Mouse (Mus musculus): ENCODE results near the gene Ubl4b. TPM values are rescaled to one million over a fixed set of nuclear protein-coding genes. Genes with fewer than 3 reads are reported as not detected.

Ubl4b gene
- not detected in 2 replicates for polyA plus RNA-seq (2015; fragmentation: Nextera tagmentation; extraction: Ambion mirVana)

DNA sequence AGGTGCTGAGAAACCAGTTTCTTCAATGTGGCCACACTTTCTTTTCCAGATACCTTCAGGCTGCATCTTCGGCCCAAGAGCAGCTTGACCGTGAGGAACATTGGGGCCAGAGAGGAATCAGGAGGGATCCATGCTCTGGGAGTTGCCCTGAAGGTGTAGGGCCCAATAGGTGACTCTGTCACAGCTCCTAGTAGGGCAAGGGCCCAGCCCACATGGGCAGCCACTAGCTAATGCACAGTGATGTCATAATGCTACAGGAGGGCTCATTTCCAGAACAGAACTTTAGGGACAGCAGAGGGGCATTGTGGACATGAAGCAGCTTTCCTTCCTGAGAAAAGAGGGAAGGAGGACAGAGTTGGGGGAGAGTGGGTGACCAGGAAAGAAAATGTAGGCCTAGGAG lies at the start of gene Ubl4b:
Ubl4b (minus strand) TSS at position 232 of the 400 bp plus-strand sequence.
- Histone ChIP-seq H3K36me3 (no peaks in the 10 kb centered on the region), H3K27me3 (peaks cover 99% of the 10 kb centered on the region), H3K4me1 (peaks cover 4% of the 10 kb centered on the region; the same call in 1 of the 2 replicates), H3K9me3 (replicated peaks) (no peaks in the 10 kb centered on the region), H3K4me3 (replicated peaks) (no peak within 1 kb of the TSS), H3K9ac (no peak within 1 kb of the TSS), H3K27ac (no peak within 1 kb of the TSS), H3K4me2 (no peak within 1 kb of the TSS)
- no peak for ATAC-seq (replicated peaks; ENCODE audit: low FRiP score)
- WGBS = 86% methylated on average over 2 of the region's 2 CpGs

DNA sequence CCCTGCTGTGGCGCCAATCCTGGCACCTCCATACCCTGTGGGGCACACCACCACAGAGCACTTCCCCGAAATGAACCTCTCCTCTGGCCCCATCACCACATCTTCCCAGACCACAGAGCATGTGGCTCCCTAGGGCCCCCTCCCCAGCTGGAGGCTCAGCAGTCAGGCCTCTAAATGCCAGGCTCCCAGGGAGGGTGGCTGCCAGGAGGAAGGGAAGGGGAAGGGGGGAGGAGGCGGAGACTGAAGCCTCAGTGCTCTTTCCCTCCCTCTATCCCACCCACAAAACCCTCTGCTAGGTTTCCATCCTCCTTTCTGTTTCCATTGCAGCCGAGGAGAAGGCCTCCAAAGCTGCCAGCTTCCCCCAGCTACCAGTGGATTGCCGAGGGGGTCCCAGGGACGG lies 45.3 kb upstream of the Ubl4b start:
- no peaks in the 10 kb centered on the region for H3K36me3 ChIP-seq
- H3K4me2 ChIP-seq = no peak overlapping the region
- peaks cover 91% of the 10 kb centered on the region for H3K27me3 ChIP-seq
- no peak overlapping the region for H3K27ac ChIP-seq
- no peak overlapping the region for H3K4me3 ChIP-seq (replicated peaks)
- no peaks in the 10 kb centered on the region for H3K9me3 ChIP-seq (replicated peaks)
- no peak for ATAC-seq (replicated peaks; ENCODE audit: low FRiP score)
- 44% methylated on average over 6 of the region's 6 CpGs for WGBS
- no peak overlapping the region for H3K9ac ChIP-seq
- peaks cover 15% of the 10 kb centered on the region for H3K4me1 ChIP-seq

DNA sequence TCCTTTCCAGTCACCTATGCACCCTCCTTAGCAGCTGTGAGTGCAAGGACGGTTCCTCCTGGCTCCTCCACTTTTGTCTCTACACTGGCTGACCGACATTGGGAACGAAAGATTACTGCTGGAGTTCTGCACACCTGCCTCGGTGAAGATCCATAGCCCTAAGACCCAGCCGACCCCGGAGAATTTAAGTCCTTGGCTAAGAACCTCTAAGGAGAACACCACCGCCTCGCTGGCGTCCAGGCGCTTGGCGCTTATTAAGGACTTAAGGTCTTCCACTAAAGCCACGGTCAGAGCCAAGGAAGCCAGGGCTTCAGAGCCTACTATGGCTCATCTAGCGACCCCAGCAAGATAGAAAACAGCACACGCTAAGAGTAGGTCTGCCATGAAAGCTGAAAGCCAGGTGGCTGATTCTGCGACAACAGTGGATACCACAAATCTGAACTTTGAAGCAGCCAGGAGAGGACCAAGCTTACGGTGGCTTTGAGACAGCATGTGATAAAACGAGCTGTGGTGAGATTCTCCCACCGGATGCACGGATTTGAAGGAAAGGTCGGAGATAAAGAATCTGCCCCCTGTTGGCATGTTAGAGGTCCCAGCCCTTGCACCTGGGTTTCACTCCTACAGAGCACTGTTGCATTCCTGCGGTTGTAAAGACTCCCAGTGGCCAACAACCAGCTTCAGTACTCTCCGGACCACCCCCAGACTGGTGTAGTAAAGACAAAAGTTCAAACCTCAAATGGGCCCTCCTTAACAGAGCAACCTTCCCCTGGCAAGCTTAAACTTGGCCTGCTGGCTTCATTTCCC lies 42.9 kb upstream of the Ubl4b start:
- H3K27ac ChIP-seq = no peak overlapping the region
- H3K4me1 ChIP-seq = peaks cover 22% of the 10 kb centered on the region
- H3K9ac ChIP-seq = no peak overlapping the region
- H3K36me3 ChIP-seq = no peaks in the 10 kb centered on the region
- peaks cover 97% of the 10 kb centered on the region for H3K27me3 ChIP-seq
- H3K4me3 ChIP-seq (replicated peaks) = no peak overlapping the region
- ATAC-seq (replicated peaks; ENCODE audit: low FRiP score) = no peak
- H3K9me3 ChIP-seq (replicated peaks) = no peaks in the 10 kb centered on the region
- 6% methylated on average over 22 of the region's 22 CpGs for WGBS
- no peak overlapping the region for H3K4me2 ChIP-seq

DNA sequence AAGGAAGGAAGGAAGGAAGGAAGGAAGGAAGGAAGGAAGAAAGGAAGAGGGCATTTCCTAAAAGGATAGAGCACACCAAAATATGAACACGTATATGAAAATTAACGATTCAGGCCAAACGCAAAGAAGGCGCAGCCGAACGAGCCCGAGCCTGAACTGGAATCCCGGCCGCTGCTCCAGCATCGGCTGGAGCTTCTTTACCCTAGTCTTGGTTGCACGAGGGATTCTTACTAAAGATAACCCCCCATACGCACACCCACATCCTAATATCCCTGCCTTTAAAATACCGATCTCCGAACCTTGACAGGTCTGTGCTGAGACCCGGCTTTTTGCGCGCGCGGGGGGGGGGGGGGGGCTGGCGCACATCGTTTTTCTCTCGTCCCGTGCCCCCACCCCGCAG lies 42.3 kb upstream of the Ubl4b start:
- Histone ChIP-seq H3K36me3 (no peaks in the 10 kb centered on the region), H3K9ac (no peak overlapping the region), H3K4me2 (no peak overlapping the region), H3K4me1 (peaks cover 22% of the 10 kb centered on the region), H3K9me3 (replicated peaks) (no peaks in the 10 kb centered on the region), H3K27ac (no peak overlapping the region), H3K27me3 (peaks cover 97% of the 10 kb centered on the region), H3K4me3 (replicated peaks) (no peak overlapping the region)
- no peak for ATAC-seq (replicated peaks; ENCODE audit: low FRiP score)
- 1% methylated on average over 24 of the region's 24 CpGs for WGBS

DNA sequence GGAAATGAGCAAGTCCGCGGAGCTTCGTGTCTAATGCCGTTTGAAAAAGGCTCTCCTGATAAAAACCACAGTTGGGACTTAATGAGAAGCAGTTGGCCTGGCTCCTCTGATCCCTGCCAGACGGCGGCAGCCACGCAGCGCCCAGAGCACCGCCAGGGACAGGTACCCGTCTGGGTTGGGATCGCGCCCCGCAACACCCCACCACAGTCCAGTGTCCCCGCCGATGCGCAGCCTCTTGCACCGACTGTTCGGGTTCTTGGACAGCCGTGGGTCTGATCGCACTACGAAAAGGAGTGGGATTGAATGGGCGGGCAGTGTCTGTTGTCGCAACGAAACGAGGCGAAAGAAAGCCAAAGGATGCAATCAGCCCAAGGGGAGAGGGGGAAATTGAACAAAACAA lies 41.7 kb upstream of the Ubl4b start:
- Histone ChIP-seq H3K36me3 (no peaks in the 10 kb centered on the region), H3K4me1 (peaks cover 22% of the 10 kb centered on the region), H3K4me3 (replicated peaks) (peak overlapping the region; percentile 5; the same call in 1 of the 2 replicates), H3K27ac (no peak overlapping the region), H3K9me3 (replicated peaks) (no peaks in the 10 kb centered on the region), H3K27me3 (peaks cover 99% of the 10 kb centered on the region), H3K4me2 (0 out of 2 replicates have a peak overlapping the region, but pooled peaks have one; percentile 5), H3K9ac (no peak overlapping the region)
- ATAC-seq (replicated peaks; ENCODE audit: low FRiP score) = no peak
- under 1% methylated on average over 26 of the region's 26 CpGs for WGBS

DNA sequence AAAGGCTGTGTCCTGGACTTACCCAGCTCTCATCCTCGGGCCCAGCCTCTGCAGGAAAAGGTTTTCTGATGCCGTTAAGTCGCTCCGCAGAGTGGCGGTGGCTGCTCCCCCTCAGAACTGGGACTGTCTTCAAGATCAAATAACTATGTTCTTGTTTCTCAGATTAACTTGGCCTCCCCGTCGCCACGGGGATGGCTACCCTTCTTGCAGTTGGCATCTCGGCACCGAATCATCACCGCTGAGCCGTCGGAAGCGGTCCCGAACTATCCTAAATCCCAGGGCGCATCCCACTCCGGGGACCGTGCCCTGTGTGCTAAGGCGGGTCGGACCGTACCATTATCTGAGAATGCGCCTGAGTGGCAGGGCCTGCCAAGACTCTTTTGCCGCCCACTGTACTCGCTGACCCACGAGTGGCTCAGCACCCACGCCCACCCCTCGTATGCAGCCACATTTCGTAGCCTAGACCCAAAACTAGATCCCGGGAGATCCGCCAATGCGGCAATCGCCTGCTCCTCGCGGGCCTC lies 41.1 kb upstream of the Ubl4b start:
- Histone ChIP-seq H3K4me3 (replicated peaks) (peak overlapping the region; percentile 41), H3K4me1 (peaks cover 22% of the 10 kb centered on the region)
- WGBS = under 1% methylated on average over 34 of the region's 34 CpGs

DNA sequence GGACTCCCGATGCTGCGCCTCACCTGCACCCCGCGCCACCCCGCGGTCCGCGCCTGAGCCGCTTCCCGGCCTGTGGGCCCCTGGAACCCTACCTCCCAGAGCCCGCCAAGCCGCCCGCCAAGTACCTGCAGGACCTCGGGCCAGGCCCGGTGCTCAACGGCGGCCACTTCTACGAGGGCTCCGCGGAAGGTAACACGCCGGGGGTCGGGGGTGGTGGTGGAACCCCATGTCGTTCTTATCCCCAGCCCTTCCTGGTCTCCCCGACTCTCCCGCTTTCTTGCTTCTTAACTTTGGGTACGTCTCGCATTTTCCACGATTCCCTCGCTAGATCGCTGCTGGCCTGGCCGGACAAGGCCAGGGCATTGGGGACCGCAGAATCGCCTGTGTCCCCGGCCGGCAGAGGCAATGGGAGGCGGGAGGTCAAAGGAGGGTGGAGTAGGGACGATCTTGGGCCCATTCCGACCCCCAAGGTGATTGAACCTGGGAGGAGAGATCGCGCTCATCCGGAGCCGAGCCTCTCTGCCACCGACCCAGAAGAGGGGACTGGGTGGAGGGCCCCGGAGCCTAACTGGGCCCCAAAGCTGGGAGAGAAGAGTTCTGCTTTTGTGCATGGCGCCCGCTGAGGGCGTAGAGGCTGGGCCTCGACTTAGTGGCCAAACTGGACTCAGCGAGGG lies 40.5 kb upstream of the Ubl4b start:
- peak overlapping the region; percentile 41 for H3K4me3 ChIP-seq (replicated peaks)
- peak overlapping the region; percentile 70 for H3K4me2 ChIP-seq
- H3K9me3 ChIP-seq (replicated peaks) = no peaks in the 10 kb centered on the region
- no peak overlapping the region for H3K27ac ChIP-seq
- peaks cover 22% of the 10 kb centered on the region for H3K4me1 ChIP-seq
- peak; percentile 23; the same call in 1 of the 2 replicates for ATAC-seq (replicated peaks; ENCODE audit: low FRiP score)
- no peaks in the 10 kb centered on the region for H3K36me3 ChIP-seq
- 1% methylated on average over 50 of the region's 50 CpGs for WGBS
- peak overlapping the region; percentile 43 for H3K9ac ChIP-seq
- H3K27me3 ChIP-seq = peaks cover 97% of the 10 kb centered on the region

More for the DNA sequence above, 41.1 kb upstream of the Ubl4b start:
- Histone ChIP-seq H3K9ac (no peak overlapping the region), H3K36me3 (no peaks in the 10 kb centered on the region), H3K27me3 (peaks cover 99% of the 10 kb centered on the region), H3K9me3 (replicated peaks) (no peaks in the 10 kb centered on the region), H3K4me2 (0 out of 2 replicates have a peak overlapping the region, but pooled peaks have one; percentile 70), H3K27ac (no peak overlapping the region)
- ATAC-seq (replicated peaks; ENCODE audit: low FRiP score) = no peak

DNA sequence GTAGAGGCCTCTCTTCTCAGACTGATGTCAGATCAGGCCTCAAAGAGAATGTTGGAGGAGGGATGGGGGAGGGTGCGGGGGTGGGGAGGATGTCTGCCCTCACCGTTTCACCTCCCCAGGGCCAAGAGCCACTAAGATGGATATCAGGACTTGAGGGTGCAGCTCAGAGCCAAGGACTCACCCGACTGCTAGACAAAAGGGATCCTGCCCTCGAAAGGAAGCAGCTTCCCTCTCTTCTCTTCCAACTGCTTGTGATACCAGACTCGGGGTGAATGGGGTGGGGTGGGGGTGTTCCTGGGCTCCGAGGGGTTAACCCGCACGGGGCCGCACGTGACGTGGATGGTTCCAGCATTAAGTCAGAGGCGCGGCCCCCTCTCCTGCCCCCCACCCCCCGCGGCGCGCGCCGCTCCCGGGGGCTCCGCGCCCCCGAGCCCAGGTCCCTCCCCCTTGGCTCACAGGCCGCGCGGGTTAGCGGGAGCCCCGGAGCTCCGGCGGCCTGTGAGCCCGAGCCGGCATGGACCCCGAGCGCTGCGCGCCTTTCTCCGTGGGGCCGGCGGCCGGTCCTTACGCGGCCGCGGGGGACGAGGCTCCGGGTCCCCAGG lies 39.9 kb upstream of the Ubl4b start, which contains the start of gene Alx3:
Alx3 (plus strand) TSS at position 370 of the 602 bp plus-strand sequence.
- peak within 1 kb of the TSS; percentile 43 for H3K9ac ChIP-seq
- peak; percentile 16; the same call in 1 of the 2 replicates for ATAC-seq (replicated peaks; ENCODE audit: low FRiP score)

DNA sequence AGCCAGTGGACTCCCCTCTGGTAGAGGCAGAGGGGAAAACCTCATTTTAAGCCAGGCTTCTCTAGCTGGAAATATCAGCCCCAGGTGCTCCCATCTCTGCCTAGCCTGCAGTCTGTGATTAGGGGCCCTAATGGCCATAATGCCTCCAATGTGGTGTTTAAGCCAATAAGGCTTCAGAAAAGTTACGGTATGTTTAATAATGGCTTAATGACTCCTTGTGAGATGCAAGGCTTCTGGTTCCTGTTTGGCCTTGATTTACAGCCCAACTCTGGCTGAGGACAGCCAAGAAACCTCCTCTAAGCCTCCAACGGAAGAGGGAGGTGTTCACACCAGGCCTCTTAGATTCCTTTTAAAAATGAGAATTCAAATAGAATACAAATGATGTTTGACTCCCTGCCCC lies 38.8 kb upstream of the Ubl4b start:
- Histone ChIP-seq H3K4me1 (peaks cover 22% of the 10 kb centered on the region), H3K9ac (no peak overlapping the region), H3K9me3 (replicated peaks) (no peaks in the 10 kb centered on the region), H3K27ac (no peak overlapping the region), H3K27me3 (peaks cover 97% of the 10 kb centered on the region), H3K4me2 (no peak overlapping the region), H3K4me3 (replicated peaks) (no peak overlapping the region), H3K36me3 (no peaks in the 10 kb centered on the region)
- 18% methylated on average over 2 of the region's 2 CpGs for WGBS
- no peak for ATAC-seq (replicated peaks; ENCODE audit: low FRiP score)

More for the DNA sequence above, 39.9 kb upstream of the Ubl4b start, which contains the start of gene Alx3:
- peak within 1 kb of the TSS; percentile 41 for H3K4me3 ChIP-seq (replicated peaks)
- H3K36me3 ChIP-seq = no peaks in the 10 kb centered on the region
- H3K27me3 ChIP-seq = peaks cover 97% of the 10 kb centered on the region
- H3K27ac ChIP-seq = no peak within 1 kb of the TSS
- WGBS = 1% methylated on average over 42 of the region's 46 CpGs
- peak within 1 kb of the TSS; percentile 70 for H3K4me2 ChIP-seq
- H3K9me3 ChIP-seq (replicated peaks) = no peaks in the 10 kb centered on the region
- H3K4me1 ChIP-seq = peaks cover 22% of the 10 kb centered on the region

DNA sequence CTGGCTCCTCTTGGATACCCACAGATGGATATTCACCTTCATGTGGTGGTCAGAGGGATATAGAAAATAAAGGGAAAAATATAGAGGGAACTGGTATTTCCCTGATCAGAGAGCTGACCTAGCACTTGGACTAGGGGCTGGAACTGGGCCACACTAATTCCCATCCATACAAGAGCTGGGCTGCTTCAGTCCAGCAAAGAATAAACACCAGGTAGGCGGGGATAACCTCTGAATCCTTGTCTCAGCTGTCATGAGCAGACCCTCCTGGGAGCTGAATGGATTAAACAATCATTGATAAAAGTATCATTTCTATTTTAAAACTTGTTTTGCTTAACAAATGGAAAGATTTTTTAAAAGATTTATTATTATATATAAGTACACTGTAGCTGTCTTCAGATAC lies 36.7 kb upstream of the Ubl4b start:
- no peak overlapping the region for H3K27ac ChIP-seq
- H3K9ac ChIP-seq = no peak overlapping the region
- H3K4me2 ChIP-seq = no peak overlapping the region
- ATAC-seq (replicated peaks; ENCODE audit: low FRiP score) = no peak
- 66% methylated on average over 1 of the region's 1 CpGs for WGBS
- H3K36me3 ChIP-seq = no peaks in the 10 kb centered on the region
- no peaks in the 10 kb centered on the region for H3K9me3 ChIP-seq (replicated peaks)
- H3K4me3 ChIP-seq (replicated peaks) = no peak overlapping the region
- H3K27me3 ChIP-seq = peaks cover 98% of the 10 kb centered on the region
- peaks cover 22% of the 10 kb centered on the region for H3K4me1 ChIP-seq

DNA sequence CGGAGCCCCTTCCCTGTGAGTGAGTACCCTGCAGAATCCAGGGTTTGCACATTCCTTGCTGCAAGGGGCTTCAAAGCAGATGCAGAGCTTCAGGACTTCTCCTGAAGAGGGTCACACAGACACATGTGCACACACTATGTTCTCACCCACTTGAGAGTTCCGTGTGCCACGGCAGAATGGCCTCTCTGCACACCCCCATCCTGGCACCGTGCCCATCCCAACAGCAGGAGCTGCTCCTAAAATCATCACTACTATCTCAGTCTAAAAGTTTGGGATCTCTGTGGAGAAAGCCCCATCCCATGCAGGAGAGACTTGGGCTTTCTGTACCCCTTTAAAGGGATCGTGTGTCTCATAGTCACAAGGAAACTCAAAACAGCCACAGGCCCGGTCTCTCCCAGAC lies 31.6 kb upstream of the Ubl4b start:
- H3K4me3 ChIP-seq (replicated peaks) = no peak overlapping the region
- no peak overlapping the region for H3K9ac ChIP-seq
- H3K9me3 ChIP-seq (replicated peaks) = no peaks in the 10 kb centered on the region
- no peak for ATAC-seq (replicated peaks; ENCODE audit: low FRiP score)
- H3K27ac ChIP-seq = no peak overlapping the region
- peaks cover 98% of the 10 kb centered on the region for H3K27me3 ChIP-seq
- no peaks in the 10 kb centered on the region for H3K36me3 ChIP-seq
- H3K4me2 ChIP-seq = no peak overlapping the region
- WGBS = 78% methylated on average over 6 of the region's 6 CpGs
- H3K4me1 ChIP-seq = peaks cover 14% of the 10 kb centered on the region
